Mouse (Mus musculus) E14TG2a.4 (cell line): Measurements from ENCODE around the gene Sbf2.

Experiments
- H3K27me3 ChIP-seq: 2 replicates; pipeline ENCODE4 v1.6.1; 2014; ENCODE audit warnings: low read length, control low read depth; ENCODE audit not compliant: insufficient read depth
- H3K36me3 ChIP-seq: 2 replicates; pipeline ENCODE4 v1.6.1; 2014; ENCODE audit warnings: low read length, control low read depth; ENCODE audit not compliant: insufficient read depth
- H3K4me1 ChIP-seq: replicated peaks from 2 replicates; pipeline ENCODE4 v1.6.1; 2014; ENCODE audit warnings: low read depth, low read length, control low read depth
- H3K4me3 ChIP-seq: replicated peaks from 2 replicates; pipeline ENCODE4 v1.5.1; 2014; ENCODE audit warnings: mild to moderate bottlenecking, low read length
- H3K9me3 ChIP-seq: 2 replicates; pipeline ENCODE4 v1.6.1; 2014; ENCODE audit warnings: low read length, control low read depth
- CTCF ChIP-seq: conservative IDR thresholded peaks from 2 replicates; pipeline ENCODE4 v1.5.1; 2014; ENCODE audit warnings: low read length
- NANOG ChIP-seq: IDR thresholded peaks from 2 replicates; pipeline ENCODE4 v1.6.1; 2014; ENCODE audit warnings: borderline replicate concordance, low read length, mixed read lengths
- POU5F1 ChIP-seq: IDR thresholded peaks from 2 replicates; pipeline ENCODE4 v1.6.1; 2014; ENCODE audit warnings: low read length, borderline replicate concordance

Gene Sbf2

GRCm38 (mm10) chr7:110296889-110297603, 317.7 kb downstream of the Sbf2 start:
- H3K4me1 ChIP-seq, result peaks cover 23% of the 10 kb centered on the region
- 0 out of 2 replicates have a peak, but pooled peaks cover 3% of the 10 kb centered on the region for H3K27me3 ChIP-seq
- H3K9me3 ChIP-seq, result no peaks in the 10 kb centered on the region
- H3K4me3 ChIP-seq, result no peak overlapping the region
- H3K36me3 ChIP-seq, result no peaks in the 10 kb centered on the region
- no peak for TF ChIP-seq NANOG
- TF ChIP-seq CTCF, result no peak
- TF ChIP-seq POU5F1, result no peak

GRCm38 (mm10) chr7:110289647-110290046, 325.1 kb downstream of the Sbf2 start:
- Histone ChIP-seq H3K27me3 (no peaks in the 10 kb centered on the region), H3K36me3 (peaks cover 13% of the 10 kb centered on the region; the same call in 1 of the 2 replicates), H3K4me3 (no peak overlapping the region), H3K4me1 (peaks cover 36% of the 10 kb centered on the region), H3K9me3 (no peaks in the 10 kb centered on the region)
- no peak for TF ChIP-seq POU5F1
- no peak for TF ChIP-seq CTCF
- TF ChIP-seq NANOG, result no peak

DNA sequence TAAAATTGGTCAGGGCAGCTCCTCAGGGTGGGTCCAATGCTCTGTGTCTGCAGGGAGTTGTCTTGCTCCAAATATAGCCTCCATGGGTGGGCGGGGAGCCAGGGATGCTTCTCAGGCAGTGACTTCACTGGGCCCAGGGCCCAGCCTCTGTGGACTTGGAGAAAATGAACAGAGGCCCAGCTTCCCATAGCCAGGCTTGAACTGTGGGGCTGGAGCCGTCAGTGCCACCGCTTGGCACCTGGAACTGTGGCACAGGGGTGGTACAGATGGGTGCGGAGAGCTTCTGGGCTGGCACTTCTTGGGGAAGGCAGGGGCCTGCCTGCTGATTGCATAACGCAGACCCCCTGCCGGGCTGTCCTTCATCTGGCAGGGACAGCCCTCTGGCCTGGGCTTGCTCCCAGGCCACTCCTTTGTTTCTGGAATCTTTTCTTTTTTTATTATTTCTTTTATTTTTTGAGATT, 326.0 kb downstream of the Sbf2 start:
- TF ChIP-seq NANOG, result no peak
- no peak for TF ChIP-seq POU5F1
- TF ChIP-seq CTCF, result no peak
- Histone ChIP-seq H3K36me3 (peaks cover 22% of the 10 kb centered on the region), H3K4me1 (peaks cover 36% of the 10 kb centered on the region), H3K9me3 (no peaks in the 10 kb centered on the region), H3K4me3 (no peak overlapping the region), H3K27me3 (no peaks in the 10 kb centered on the region)

DNA sequence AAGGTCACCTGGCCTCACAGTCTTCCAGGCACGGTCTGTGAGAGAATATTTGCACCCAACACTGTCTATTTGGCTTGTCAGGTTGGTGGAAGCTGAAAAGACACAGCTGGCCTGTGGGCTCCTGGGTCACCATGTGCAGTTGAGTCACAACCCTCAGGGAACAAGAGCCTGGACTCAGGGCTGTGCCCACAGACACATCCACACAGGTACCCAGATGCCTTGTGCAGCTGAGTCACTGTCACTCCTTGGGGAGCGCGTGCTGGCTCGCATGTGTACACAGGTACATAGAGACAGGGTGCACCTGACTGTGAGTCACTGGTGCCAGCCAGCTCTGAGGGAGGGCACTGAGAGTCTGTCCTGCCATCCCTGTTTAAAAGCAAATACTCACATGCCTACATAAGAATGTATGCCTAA, 326.5 kb downstream of the Sbf2 start:
- no peak for TF ChIP-seq NANOG
- no peak for TF ChIP-seq CTCF
- no peak for TF ChIP-seq POU5F1
- Histone ChIP-seq H3K9me3 (no peaks in the 10 kb centered on the region), H3K36me3 (peaks cover 22% of the 10 kb centered on the region), H3K27me3 (no peaks in the 10 kb centered on the region), H3K4me1 (peaks cover 36% of the 10 kb centered on the region), H3K4me3 (no peak overlapping the region)

DNA sequence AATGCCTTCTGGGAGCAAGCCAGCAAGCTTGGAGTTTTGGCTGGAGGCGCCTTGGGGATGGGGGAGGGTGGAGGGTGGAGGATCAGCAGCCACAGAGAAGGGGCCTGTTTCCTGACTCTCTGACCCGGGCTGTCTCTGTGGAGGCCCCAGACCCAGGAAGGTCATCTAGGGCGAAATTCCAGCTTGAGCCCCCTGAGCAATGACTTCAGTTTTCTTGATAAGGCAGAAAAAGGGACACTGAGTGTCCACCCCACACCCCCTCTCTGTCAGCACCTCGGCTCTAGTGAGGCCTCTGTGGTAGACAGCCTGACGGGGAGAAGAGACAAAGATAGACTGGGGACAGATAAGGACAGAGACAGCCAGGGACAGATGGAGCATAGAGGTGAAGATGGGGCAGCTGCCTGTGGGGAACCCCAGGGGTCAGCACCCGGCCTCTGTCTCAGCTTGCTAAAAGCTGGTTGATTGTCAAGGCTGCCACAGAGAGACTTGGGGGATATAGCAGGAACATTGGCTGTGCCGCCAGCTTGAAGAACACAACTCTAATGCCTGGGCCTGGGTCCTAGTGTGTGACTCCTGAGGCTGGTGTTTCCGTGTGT, 327.1 kb downstream of the Sbf2 start:
- TF ChIP-seq CTCF (no peak), NANOG (no peak), POU5F1 (no peak)
- Histone ChIP-seq H3K27me3 (no peaks in the 10 kb centered on the region), H3K4me1 (peaks cover 36% of the 10 kb centered on the region), H3K9me3 (no peaks in the 10 kb centered on the region), H3K36me3 (peaks cover 26% of the 10 kb centered on the region), H3K4me3 (no peak overlapping the region)

- Histone ChIP-seq H3K27me3 (no peaks in the 10 kb centered on the region), H3K9me3 (no peaks in the 10 kb centered on the region), H3K4me3 (no peak overlapping the region), H3K36me3 (peaks cover 32% of the 10 kb centered on the region), H3K4me1 (peaks cover 36% of the 10 kb centered on the region)
- peak; percentile 67 for TF ChIP-seq CTCF
- TF ChIP-seq NANOG, result no peak
- no peak for TF ChIP-seq POU5F1
Measured at GRCm38 (mm10) chr7:110286838-110287475, 327.8 kb downstream of the Sbf2 start.

GRCm38 (mm10) chr7:110286198-110286732, 328.5 kb downstream of the Sbf2 start:
- no peak for TF ChIP-seq POU5F1
- no peak for TF ChIP-seq CTCF
- no peak for TF ChIP-seq NANOG
- peaks cover 39% of the 10 kb centered on the region for H3K36me3 ChIP-seq

DNA sequence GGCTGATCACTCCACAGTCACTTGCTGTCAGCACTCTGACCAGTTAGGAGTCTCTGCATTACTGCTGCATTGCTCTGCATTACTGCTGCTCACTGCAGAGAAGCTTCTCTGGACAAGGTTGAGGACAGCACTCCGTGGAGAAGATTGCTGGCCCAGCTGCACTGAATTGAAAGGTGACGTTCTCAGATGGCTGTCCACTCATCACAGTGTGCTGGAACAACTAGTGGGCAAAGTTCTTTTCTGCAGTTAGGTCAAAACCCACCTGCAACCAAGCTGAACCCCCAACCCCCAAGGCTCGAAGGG, 328.9 kb downstream of the Sbf2 start:
- no peaks in the 10 kb centered on the region for H3K9me3 ChIP-seq
- no peaks in the 10 kb centered on the region for H3K27me3 ChIP-seq
- peaks cover 43% of the 10 kb centered on the region for H3K4me1 ChIP-seq
- TF ChIP-seq POU5F1 (no peak), CTCF (no peak), NANOG (no peak)
- peaks cover 44% of the 10 kb centered on the region for H3K36me3 ChIP-seq
- H3K4me3 ChIP-seq, result no peak overlapping the region

More at GRCm38 (mm10) chr7:110286198-110286732, 328.5 kb downstream of the Sbf2 start:
- peaks cover 41% of the 10 kb centered on the region for H3K4me1 ChIP-seq
- no peaks in the 10 kb centered on the region for H3K27me3 ChIP-seq
- no peaks in the 10 kb centered on the region for H3K9me3 ChIP-seq
- no peak overlapping the region for H3K4me3 ChIP-seq
